Mouse (Mus musculus): Measurements from ENCODE around the gene Chd1.

Gene Chd1

GRCm38 (mm10) chr17:15808468-15809374 is 104.0 kb downstream of the Chd1 start:
- in situ Hi-C loops (cut with MboI; ENCODE audit: low sequenced_read_pairs): no loop called here

DNA sequence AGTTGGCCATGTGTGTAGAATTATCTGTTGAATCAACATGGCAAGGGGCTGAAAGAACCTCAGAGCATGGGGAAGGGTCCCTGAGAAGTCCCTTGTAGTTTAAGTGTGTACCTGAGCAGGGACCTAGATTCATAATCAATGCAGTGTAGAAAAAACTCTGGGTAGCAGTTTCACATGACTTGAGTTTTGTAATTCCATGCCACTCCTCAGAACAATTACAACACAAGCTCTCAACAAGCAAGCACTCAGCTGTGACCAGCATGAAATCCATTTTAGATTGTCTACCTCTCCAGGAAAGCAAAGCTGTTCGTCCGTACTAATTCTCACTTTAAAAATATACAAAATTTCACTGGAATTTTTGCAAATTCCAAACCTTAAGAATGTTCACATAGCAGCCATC is 105.2 kb downstream of the Chd1 start:
- in situ Hi-C loops (cut with MboI; ENCODE audit: low sequenced_read_pairs): no loop called here

DNA sequence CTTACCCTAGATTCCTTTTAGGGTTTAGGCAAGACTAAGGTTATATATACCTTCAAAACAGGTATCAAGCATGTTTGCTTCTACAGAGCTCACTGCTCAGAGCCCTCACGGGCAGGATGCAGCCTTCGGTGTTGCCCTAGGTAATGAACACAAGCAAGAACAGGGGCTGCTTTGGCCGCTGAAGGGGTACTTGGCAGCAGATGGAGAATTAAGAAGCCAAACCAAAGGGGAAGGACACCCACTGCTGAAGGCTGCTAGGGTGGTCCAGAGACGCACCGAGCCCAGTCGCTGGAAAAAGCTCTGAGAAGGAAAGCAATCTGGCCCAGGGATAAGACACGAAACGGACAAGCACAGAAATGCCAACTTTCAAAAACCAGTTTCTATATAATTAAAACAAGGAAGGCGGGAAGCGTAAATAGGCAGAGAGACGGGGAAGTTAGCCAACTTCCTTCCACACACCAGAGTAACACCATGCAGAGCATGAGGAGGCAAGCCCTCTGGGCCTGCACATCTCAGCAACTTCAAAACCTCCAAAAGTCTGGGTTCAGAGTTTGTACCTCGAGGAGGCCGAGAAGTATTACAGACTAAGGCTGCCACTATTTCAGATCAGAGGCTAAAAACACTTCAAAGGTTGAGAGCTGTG is 107.5 kb downstream of the Chd1 start:
- in situ Hi-C loops (cut with MboI; ENCODE audit: low sequenced_read_pairs): no loop called here

DNA sequence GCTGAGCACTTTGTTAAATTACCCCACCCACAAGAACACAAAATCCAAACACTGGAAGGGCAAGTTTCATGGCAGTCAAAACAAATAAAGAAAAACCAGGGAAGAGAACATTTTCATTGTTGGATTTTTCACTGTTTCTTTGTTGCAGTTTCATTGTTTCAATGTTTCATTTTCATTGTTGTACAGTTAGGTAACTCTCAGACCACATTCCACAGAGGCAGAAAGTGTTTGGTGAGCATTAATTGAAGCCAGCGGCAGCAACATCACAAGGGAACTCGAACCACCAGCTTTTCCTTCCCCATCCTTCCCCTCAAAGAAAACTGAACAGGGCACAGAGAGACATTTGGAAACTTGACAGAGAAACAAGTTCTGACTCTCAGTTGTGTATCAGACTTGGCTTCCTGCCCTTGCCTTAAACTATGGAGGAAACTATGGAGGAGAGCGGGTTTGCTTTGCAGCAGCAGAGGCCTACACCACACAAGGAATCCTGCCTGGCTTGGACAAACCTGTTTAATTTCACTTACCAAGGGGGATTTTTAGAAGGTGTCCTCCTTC is 109.0 kb downstream of the Chd1 start:
- in situ Hi-C loops (cut with MboI; ENCODE audit: low sequenced_read_pairs): no loop called here

GRCm38 (mm10) chr17:15815312-15816018 is 110.7 kb downstream of the Chd1 start:
- in situ Hi-C loops (cut with MboI; ENCODE audit: low sequenced_read_pairs): no loop called here

- in situ Hi-C loops (cut with MboI; ENCODE audit: low sequenced_read_pairs): no loop called here
These were observed 111.8 kb downstream of the Chd1 start for GRCm38 (mm10) chr17:15816379-15817095.

DNA sequence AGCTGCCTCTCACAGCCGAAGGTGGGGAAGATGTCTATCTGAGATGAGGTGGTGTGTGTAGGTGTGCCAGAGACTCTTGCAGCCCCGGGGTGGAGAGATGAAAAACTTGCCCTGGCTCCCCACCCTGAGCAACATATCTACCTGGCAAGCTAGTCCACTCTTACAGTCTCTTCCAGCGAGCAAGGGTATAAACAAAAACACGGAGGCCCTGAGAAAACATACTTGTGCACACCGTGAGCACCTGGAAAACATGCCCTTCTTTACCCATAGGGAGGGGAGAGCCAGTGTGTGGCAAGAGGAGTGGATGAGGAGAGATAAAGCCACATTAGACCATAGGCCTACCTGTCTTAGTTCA is 112.3 kb downstream of the Chd1 start:
- in situ Hi-C loops (cut with MboI; ENCODE audit: low sequenced_read_pairs): no loop called here

DNA sequence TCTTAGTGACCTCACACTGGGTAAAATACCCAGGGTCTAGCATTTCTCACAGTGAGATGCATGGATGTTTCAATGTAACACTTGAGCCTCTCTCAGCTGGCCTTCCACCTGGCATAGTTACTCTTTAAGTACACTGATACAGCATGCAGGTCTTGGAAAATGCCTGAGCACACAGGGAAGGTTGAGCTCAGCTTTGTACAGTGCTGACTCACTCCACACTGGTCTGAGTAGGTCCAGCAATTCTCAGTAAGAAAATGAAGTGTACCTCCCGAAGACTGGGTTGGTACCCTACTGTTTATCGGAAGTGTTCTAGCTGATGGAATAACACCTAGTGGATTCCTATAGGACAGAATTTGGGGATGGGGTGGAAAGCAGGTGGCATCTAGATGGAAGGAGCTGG is 112.9 kb downstream of the Chd1 start:
- in situ Hi-C loops (cut with MboI; ENCODE audit: low sequenced_read_pairs): no loop called here

DNA sequence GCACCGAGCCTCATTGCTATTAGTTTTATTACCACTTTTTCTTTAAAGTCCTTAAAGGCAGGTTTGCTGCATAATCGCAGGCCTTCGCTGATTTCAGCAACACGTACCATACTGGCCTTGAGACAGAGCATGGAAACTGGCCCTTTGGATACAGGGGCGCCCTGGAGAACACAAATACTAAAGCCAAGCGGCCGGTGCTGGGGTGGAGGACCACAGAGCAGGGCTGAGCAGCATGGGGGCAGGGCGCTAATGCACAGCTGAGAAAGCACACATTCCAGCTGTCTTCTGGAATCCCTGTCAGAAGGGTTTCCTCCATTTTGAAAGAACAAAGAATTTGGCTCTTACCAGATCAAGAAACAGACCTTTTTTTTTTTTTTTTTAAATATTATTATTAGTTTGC is 113.6 kb downstream of the Chd1 start:
- in situ Hi-C loops (cut with MboI; ENCODE audit: low sequenced_read_pairs): no loop called here

- in situ Hi-C loops (cut with MboI; ENCODE audit: low sequenced_read_pairs): no loop called here
These were observed 115.4 kb downstream of the Chd1 start for GRCm38 (mm10) chr17:15820146-15820545.

DNA sequence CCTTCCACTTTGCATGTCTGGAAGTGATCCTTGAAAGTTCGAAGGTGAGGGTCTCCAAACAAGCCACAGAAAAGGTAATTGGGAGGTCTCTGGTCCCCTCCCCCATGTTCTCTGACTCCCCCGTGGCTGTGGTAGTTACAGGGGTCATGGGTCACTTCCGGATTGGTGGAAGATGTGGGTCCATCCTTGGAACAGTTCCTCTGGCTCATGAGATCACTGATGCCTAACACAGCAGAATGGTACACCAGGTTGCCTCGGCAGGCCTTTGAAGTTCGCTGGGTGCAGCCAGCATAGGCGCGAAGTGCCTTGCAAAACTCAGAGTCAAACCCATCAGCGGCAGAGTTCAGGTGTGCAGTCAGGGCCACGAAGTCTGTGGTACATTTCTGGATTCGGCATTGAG is 116.0 kb downstream of the Chd1 start:
- in situ Hi-C loops (cut with MboI; ENCODE audit: low sequenced_read_pairs): no loop called here

GRCm38 (mm10) chr17:15821706-15822105 is 116.9 kb downstream of the Chd1 start:
- in situ Hi-C loops (cut with MboI; ENCODE audit: low sequenced_read_pairs): no loop called here
